Mouse (Mus musculus): ENCODE measurements around the gene Eef1a2. TPM values are rescaled to one million over a fixed set of nuclear protein-coding genes. Genes with fewer than 3 reads are reported as not detected.

The Eef1a2 gene
- polyA plus RNA-seq, 1 experiment from 2014 or later: 12.1 TPM

Other genes starting within 250 kb of the Eef1a2 start
- gene Ythdf1, start 236.1 kb downstream of the Eef1a2 start, polyA plus RNA-seq (2015; fragmentation: Nextera tagmentation; extraction: Ambion mirVana): 52.0 and 52.2 TPM in 2 replicates
- 0.10 and 0.31 TPM in 2 replicates for gene Birc7, start 228.0 kb downstream of the Eef1a2 start, polyA plus RNA-seq (2015; fragmentation: Nextera tagmentation; extraction: Ambion mirVana)
- 77.0 and 94.1 TPM in 2 replicates for gene Nkain4, start 202.3 kb downstream of the Eef1a2 start, polyA plus RNA-seq (2015; fragmentation: Nextera tagmentation; extraction: Ambion mirVana)
- 125 and 126 TPM in 2 replicates for gene Arfgap1, start 189.8 kb downstream of the Eef1a2 start, polyA plus RNA-seq (2015; fragmentation: Nextera tagmentation; extraction: Ambion mirVana)
- 0.11 and 0.22 TPM in 2 replicates for gene Col20a1, start 170.5 kb downstream of the Eef1a2 start, polyA plus RNA-seq (2015; fragmentation: Nextera tagmentation; extraction: Ambion mirVana)
- 46.3 and 55.9 TPM in 2 replicates for gene Chrna4, start 113.5 kb downstream of the Eef1a2 start, polyA plus RNA-seq (2015; fragmentation: Nextera tagmentation; extraction: Ambion mirVana)
- gene Kcnq2, start 21.7 kb downstream of the Eef1a2 start, polyA plus RNA-seq (2015; fragmentation: Nextera tagmentation; extraction: Ambion mirVana): 54.0 and 62.5 TPM in 2 replicates
- 432 and 436 TPM in 2 replicates for gene Ppdpf, start 30.2 kb upstream of the Eef1a2 start, polyA plus RNA-seq (2015; fragmentation: Nextera tagmentation; extraction: Ambion mirVana)
- not detected in 2 replicates for gene Ptk6, start 45.8 kb upstream of the Eef1a2 start, polyA plus RNA-seq (2015; fragmentation: Nextera tagmentation; extraction: Ambion mirVana)
- 0.18 and 0.22 TPM in 2 replicates for gene Srms, start 56.2 kb upstream of the Eef1a2 start, polyA plus RNA-seq (2015; fragmentation: Nextera tagmentation; extraction: Ambion mirVana)
- gene Fndc11, start 63.0 kb upstream of the Eef1a2 start, polyA plus RNA-seq (2015; fragmentation: Nextera tagmentation; extraction: Ambion mirVana): 0.14 and 0.24 TPM in 2 replicates
- gene Helz2, start 85.0 kb upstream of the Eef1a2 start, polyA plus RNA-seq (2015; fragmentation: Nextera tagmentation; extraction: Ambion mirVana): 0.40 and 0.66 TPM in 2 replicates
- 18.1 and 19.4 TPM in 2 replicates for gene Gmeb2, start 131.0 kb upstream of the Eef1a2 start, polyA plus RNA-seq (2015; fragmentation: Nextera tagmentation; extraction: Ambion mirVana)
- gene Stmn3, start 157.5 kb upstream of the Eef1a2 start, polyA plus RNA-seq (2015; fragmentation: Nextera tagmentation; extraction: Ambion mirVana): 1,443 and 1,470 TPM in 2 replicates
- 44.1 and 50.0 TPM in 2 replicates for gene Rtel1, start 162.7 kb upstream of the Eef1a2 start, polyA plus RNA-seq (2015; fragmentation: Nextera tagmentation; extraction: Ambion mirVana)
- 96.4 and 103 TPM in 2 replicates for gene Zgpat, start 207.9 kb upstream of the Eef1a2 start, polyA plus RNA-seq (2015; fragmentation: Nextera tagmentation; extraction: Ambion mirVana)
- 96.4 and 99.7 TPM in 2 replicates for gene Arfrp1, start 208.4 kb upstream of the Eef1a2 start, polyA plus RNA-seq (2015; fragmentation: Nextera tagmentation; extraction: Ambion mirVana)
- gene Lime1, start 223.1 kb upstream of the Eef1a2 start, polyA plus RNA-seq (2015; fragmentation: Nextera tagmentation; extraction: Ambion mirVana): 66.3 and 71.4 TPM in 2 replicates

Data from midbrain, embryonic 15.5 days (tissue).